20 mouse cellular contexts compared by ENCODE assay signal in genomic region chr12:70616487-70616886, GRCm38 (mm10).
DNase-seq lines count a peak whose midpoint lies in the region; ATAC-seq and TF ChIP-seq lines count a peak whose summit lies in the region.
"Had no signal": no experiment of that assay in that cellular context is flagged by ENCODE, and none has a peak within 500 bp of the region (broad histone marks: within the 10 kb centered on the region; RNA-seq: fewer than 3 reads in every experiment).

No protein-coding gene starts in this region.

- no peak overlapping the region for H3K4me3 ChIP-seq in lung, postnatal 0 days (ENCODE audit: low read depth, low read length)
- no peak overlapping the region for H3K4me3 ChIP-seq in lung, adult 2 months (replicated peaks; ENCODE audit: extremely low read depth, low read depth, low read length)
- H3K4me3 ChIP-seq in myocyte, result no peak overlapping the region
- H3K4me3 ChIP-seq: embryonic facial prominence, embryonic 12.5 days; intestine, embryonic 15.5 days; layer of hippocampus, adult 2 months; limb, embryonic 10.5 days; liver, embryonic 12.5 days; lung, embryonic 15.5 days; midbrain, embryonic 12.5 days had no signal

- no peaks in the 10 kb centered on the region for H3K27me3 ChIP-seq in lung, postnatal 0 days (replicated peaks; ENCODE audit: insufficient read depth, low read length)
- H3K27me3 ChIP-seq in myocyte (ENCODE audit: control insufficient read depth, insufficient read depth, insufficient read length), result no peaks in the 10 kb centered on the region
- H3K27me3 ChIP-seq: embryonic facial prominence, embryonic 12.5 days; intestine, embryonic 15.5 days; liver, embryonic 12.5 days; lung, embryonic 15.5 days; midbrain, embryonic 12.5 days had no signal

- intact Hi-C loops in gastrocnemius, postnatal 14 days (cut with DNase I; ENCODE audit: low total_unique reads), result no loop called here

- TF ChIP-seq CTCF in lung, postnatal 0 days (IDR thresholded peaks at IDR 0.05), result no peak
- TF ChIP-seq CTCF in lung, adult 2 months (IDR thresholded peaks at IDR 0.05; ENCODE audit: insufficient read depth, low read length), result no peak
- TF ChIP-seq CTCF in brain, embryonic 14.5 days (IDR thresholded peaks at IDR 0.05; ENCODE audit: borderline replicate concordance, extremely low read depth, insufficient read depth, insufficient read length), result no peak

- peaks cover 4% of the 10 kb centered on the region; the same call in 1 of the 2 replicates for H3K4me1 ChIP-seq in lung, postnatal 0 days (ENCODE audit: insufficient read depth, low read depth, low read length)
- peaks cover 18% of the 10 kb centered on the region for H3K4me1 ChIP-seq in lung, adult 2 months (ENCODE audit: control insufficient read depth, insufficient read depth, low read length)
- H3K4me1 ChIP-seq: intestine, embryonic 15.5 days; liver, embryonic 12.5 days; midbrain, embryonic 12.5 days had no signal

- no peaks in the 10 kb centered on the region for H3K36me3 ChIP-seq in lung, postnatal 0 days (ENCODE audit: insufficient read depth, low read length)
- H3K36me3 ChIP-seq in myocyte (ENCODE audit: control insufficient read depth, insufficient read depth), result no peaks in the 10 kb centered on the region
- H3K36me3 ChIP-seq: embryonic facial prominence, embryonic 12.5 days; intestine, embryonic 15.5 days; limb, embryonic 10.5 days; liver, embryonic 12.5 days; lung, embryonic 15.5 days; midbrain, embryonic 12.5 days had no signal

- no peak overlapping the region for H3K27ac ChIP-seq in lung, postnatal 0 days (ENCODE audit: low read length)
- H3K27ac ChIP-seq: embryonic facial prominence, embryonic 12.5 days; hindbrain, embryonic 14.5 days; intestine, embryonic 15.5 days; layer of hippocampus, adult 2 months; limb, embryonic 10.5 days; liver, embryonic 12.5 days; midbrain, embryonic 12.5 days had no signal

- no peaks in the 10 kb centered on the region for H3K79me2 ChIP-seq in myocyte (ENCODE audit: control insufficient read depth, insufficient read depth)

- no peak overlapping the region for H3ac ChIP-seq in myocyte (ENCODE audit: control insufficient read depth, insufficient read length)

- TF ChIP-seq EP300 in lung, postnatal 0 days (IDR thresholded peaks at IDR 0.05), result peak; percentile 39; the same call in 1 of the 2 replicates

- DNase-seq in gastrocnemius, postnatal 25 days, result peak; percentile 5
- no peak for DNase-seq in gastrocnemius, postnatal 14 days
- peak; percentile 46 for DNase-seq in lung, postnatal 0 days (ENCODE audit: low spot score)
- no peak for DNase-seq in lung, adult 2 months
- peak; percentile 50 for DNase-seq in brain, embryonic 14.5 days (ENCODE audit: low read depth)
- DNase-seq in adrenal gland, postnatal 14 days, result no peak
- no peak for DNase-seq in liver
- DNase-seq: B cell, adult 2 months; cerebellum, adult 11-12 months; right cerebral cortex, postnatal 4 days; thymus, adult 18-20 months had no signal

- no peak overlapping the region for H3K4me2 ChIP-seq in lung, postnatal 0 days (replicated peaks; ENCODE audit: low read depth, low read length)
- peak overlapping the region; percentile 62 for H3K4me2 ChIP-seq in myocyte (ENCODE audit: low read depth)
- H3K4me2 ChIP-seq: embryonic facial prominence, embryonic 12.5 days; hindbrain, embryonic 14.5 days; intestine, embryonic 15.5 days; liver, embryonic 12.5 days; lung, embryonic 15.5 days; midbrain, embryonic 12.5 days had no signal

- no peak overlapping the region for H3K9ac ChIP-seq in lung, postnatal 0 days (replicated peaks; ENCODE audit: low read depth)
- H3K9ac ChIP-seq: embryonic facial prominence, embryonic 12.5 days; hindbrain, embryonic 14.5 days; intestine, embryonic 15.5 days; liver, embryonic 12.5 days; lung, embryonic 15.5 days; midbrain, embryonic 12.5 days had no signal

- no peak for ATAC-seq in lung, postnatal 0 days
- ATAC-seq: liver, embryonic 12.5 days had no signal

- 29% methylated on average over 4 of the region's 4 CpGs for WGBS in lung, postnatal 0 days
- WGBS in lung, adult 2 months, result 28% methylated on average over 4 of the region's 4 CpGs

- no peak for TF ChIP-seq POLR2A in lung, adult 2 months (IDR thresholded peaks at IDR 0.05; ENCODE audit: borderline replicate concordance, extremely low read depth, low read depth, low read length)
- no peak for TF ChIP-seq POLR2A in brain, embryonic 14.5 days (IDR thresholded peaks at IDR 0.05; ENCODE audit: borderline replicate concordance, extremely low read depth, insufficient read depth, insufficient read length, poor library complexity, severe bottlenecking)
- TF ChIP-seq POLR2A in myocyte (IDR thresholded peaks at IDR 0.05; ENCODE audit: insufficient read length, low read depth), result no peak

- H3K9me3 ChIP-seq in lung, postnatal 0 days (ENCODE audit: low read length), result no peaks in the 10 kb centered on the region
- H3K9me3 ChIP-seq: embryonic facial prominence, embryonic 12.5 days; intestine, embryonic 15.5 days; limb, embryonic 10.5 days; liver, embryonic 12.5 days; lung, embryonic 15.5 days; midbrain, embryonic 12.5 days had no signal

TF ChIP-seq in myocyte, 11 proteins besides CTCF, POLR2A, EP300 and RAD21:
- TF ChIP-seq USF1 (IDR thresholded peaks at IDR 0.05; ENCODE audit: low read depth) (no peak), TCF12 (IDR thresholded peaks at IDR 0.05; ENCODE audit: insufficient read depth, poor library complexity, severe bottlenecking) (peak; percentile 87), SRF (IDR thresholded peaks at IDR 0.05; ENCODE audit: control insufficient read depth, insufficient read length, low read depth) (no peak), MYOG (IDR thresholded peaks at IDR 0.05; ENCODE audit: control insufficient read depth in 1 of 3, insufficient read depth in 1 of 3, insufficient read length in 2 of 3, low read depth in 2 of 3) (peak in 2 of 3 experiments; percentile 85 to 97), CEBPB (IDR thresholded peaks at IDR 0.05; ENCODE audit: insufficient read depth, poor library complexity, severe bottlenecking) (no peak), MYOD1 (IDR thresholded peaks at IDR 0.05; ENCODE audit: control insufficient read depth in 1 of 3, insufficient read length in 2 of 3, low read depth in 2 of 3) (peak; percentile 79 to 85 (median 80)), REST (IDR thresholded peaks at IDR 0.05; ENCODE audit: insufficient read depth, insufficient read length) (no peak)
TF ChIP-seq in myocyte: peak in this region for 3.

Comparison
In these comparisons a context has a peak if more than half of its experiments do, and no peak if none do; other contexts are left out.
1. DNase-seq: peak in gastrocnemius, postnatal 25 days (single experiment), lung, postnatal 0 days (single experiment) and brain, embryonic 14.5 days (single experiment); none in gastrocnemius, postnatal 14 days (single experiment), lung, adult 2 months (single experiment), adrenal gland, postnatal 14 days (single experiment) and liver (single experiment).